Mouse (Mus musculus) bone marrow macrophage, adult 2 months (primary cell): ENCODE results near the gene 4933411K16Rik. TPM values are rescaled to one million over a fixed set of nuclear protein-coding genes. Genes with fewer than 3 reads are reported as not detected.
A peak's percentile ranks its signal among the peaks of the same experiment; 100 is the strongest.

ENCODE experiments used
- H3K27ac ChIP-seq: 2 replicates; pipeline ENCODE4 v1.5.1; 2012; ENCODE audit warnings: low read depth, low read length; ENCODE audit not compliant: insufficient read depth
- H3K4me1 ChIP-seq: 2 replicates; pipeline ENCODE4 v1.6.1; 2012; ENCODE audit warnings: low read length; ENCODE audit not compliant: control insufficient read depth, insufficient read depth
- H3K4me3 ChIP-seq: 2 replicates; pipeline ENCODE4 v1.5.1; 2012; ENCODE audit warnings: mild to moderate bottlenecking, low read length, moderate library complexity; ENCODE audit not compliant: insufficient read depth
- CTCF ChIP-seq: IDR thresholded peaks from 2 replicates; pipeline ENCODE4 v1.5.1; 2012; ENCODE audit warnings: low read depth, mild to moderate bottlenecking, low read length, moderate library complexity
- POLR2A ChIP-seq: IDR thresholded peaks from 2 replicates; pipeline ENCODE4 v1.6.1; 2012; ENCODE audit warnings: mild to moderate bottlenecking, low read depth, low read length, borderline replicate concordance
- polyA plus RNA-seq: library from polyadenylated mRNA; stranded (reverse); fragments of >200 nt; gene quantifications from 2 replicates; pipeline ENCODE4 v1.2.4, GENCODE M21; 2012; ENCODE audit not compliant: missing spikeins, insufficient read depth, insufficient read length

Gene 4933411K16Rik
- polyA plus RNA-seq, 1 experiment = 0.54 TPM

DNA sequence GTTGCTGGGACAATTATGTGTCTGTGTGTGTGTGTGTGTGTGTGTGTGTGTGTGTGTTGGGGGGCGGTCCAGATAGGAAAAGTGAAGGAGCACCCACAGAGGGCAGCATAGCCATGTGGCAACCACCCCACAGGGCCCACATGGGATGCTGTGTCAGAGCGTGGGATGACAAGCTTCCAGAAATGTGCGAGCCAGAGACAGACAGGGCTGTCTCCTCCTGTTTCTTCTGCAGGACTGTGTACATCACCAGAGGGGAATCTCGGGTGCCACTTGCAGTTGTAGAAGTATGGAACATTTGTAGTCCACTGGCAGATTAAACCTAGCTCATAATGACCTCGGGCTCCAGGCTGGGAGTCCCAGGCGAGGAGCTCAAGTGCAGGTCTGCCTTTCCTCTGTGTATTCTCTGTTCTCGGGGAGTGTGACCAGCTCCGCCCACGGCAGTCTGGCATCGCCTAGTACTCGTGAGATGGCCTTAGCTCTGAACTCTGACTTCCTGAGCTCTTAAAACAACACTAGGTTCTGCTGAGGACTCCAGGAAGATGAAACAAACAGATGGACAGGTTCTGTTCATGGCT, 17.1 kb upstream of the 4933411K16Rik start:
- H3K4me3 ChIP-seq = no peak overlapping the region
- no peak overlapping the region for H3K27ac ChIP-seq
- H3K4me1 ChIP-seq = peaks cover 12% of the 10 kb centered on the region
- no peak for TF ChIP-seq POLR2A
- no peak for TF ChIP-seq CTCF

DNA sequence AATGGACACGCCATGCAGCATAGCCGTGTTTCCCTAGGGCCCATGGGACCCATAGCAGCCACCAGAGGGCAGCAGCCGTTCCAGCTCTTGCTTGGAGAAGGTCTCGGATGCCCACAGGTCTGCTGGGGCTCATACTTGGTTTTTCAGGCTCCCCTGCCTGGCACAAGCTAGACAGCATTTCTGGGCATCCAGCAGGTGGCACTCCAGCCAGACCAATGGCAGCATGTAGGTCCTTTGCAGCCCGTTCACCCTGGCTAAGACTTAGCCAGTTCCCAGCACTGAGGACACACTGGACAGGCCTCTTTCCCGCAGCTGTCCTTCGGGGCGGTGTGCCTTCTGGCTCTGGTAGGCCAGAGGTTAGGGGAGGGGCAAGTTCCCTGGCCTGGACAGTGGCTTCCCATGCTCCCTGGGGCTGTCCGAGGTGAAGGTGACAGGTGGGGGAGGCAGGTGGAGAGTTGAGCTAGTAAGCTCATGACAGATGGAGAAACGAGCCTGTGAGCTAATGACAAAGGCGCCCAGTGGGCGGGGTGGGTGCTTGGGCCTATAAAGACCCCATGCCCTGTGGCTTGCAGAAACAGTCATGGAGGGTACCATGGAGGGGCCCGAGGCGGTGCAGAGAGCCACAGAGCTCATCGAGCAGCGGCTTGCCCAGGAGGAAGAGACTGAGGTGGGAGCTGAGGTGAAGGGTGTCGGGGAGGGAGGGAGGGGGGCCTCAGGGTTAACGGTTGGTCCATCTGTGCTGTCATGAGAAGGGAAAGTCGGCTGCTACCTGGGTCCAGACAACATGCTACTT, 16.4 kb upstream of the 4933411K16Rik start, which contains the start of gene Ankrd2:
TSS of gene Ankrd2 (plus strand) at position 545 of the 793 bp plus-strand sequence.
- TF ChIP-seq POLR2A = no peak
- TF ChIP-seq CTCF = peak; percentile 52; the same call in 1 of the 2 replicates
- H3K4me3 ChIP-seq = no peak within 1 kb of the TSS
- H3K27ac ChIP-seq = no peak within 1 kb of the TSS
- H3K4me1 ChIP-seq = peaks cover 12% of the 10 kb centered on the region

DNA sequence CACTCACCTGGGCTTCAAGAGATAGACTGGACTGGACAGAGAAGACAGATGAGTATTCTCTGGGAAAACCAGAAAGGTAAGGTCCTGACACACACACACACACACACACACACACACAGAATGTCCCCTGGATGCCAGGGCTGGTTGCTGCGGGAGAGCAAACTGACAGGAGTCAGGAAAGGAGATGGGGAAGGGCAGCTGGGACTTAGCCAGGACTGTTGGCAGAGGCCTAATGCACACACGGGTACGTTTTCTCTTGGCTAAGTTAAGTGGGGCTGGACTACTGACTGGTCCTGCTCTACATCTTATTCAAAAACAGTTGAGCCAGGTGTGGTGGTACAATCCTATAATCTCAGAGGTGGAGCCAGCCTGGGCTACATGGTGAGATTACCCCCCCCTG, 15.7 kb upstream of the 4933411K16Rik start:
- TF ChIP-seq POLR2A (no peak), CTCF (no peak)
- Histone ChIP-seq H3K4me3 (no peak overlapping the region), H3K4me1 (peaks cover 12% of the 10 kb centered on the region), H3K27ac (no peak overlapping the region)

DNA sequence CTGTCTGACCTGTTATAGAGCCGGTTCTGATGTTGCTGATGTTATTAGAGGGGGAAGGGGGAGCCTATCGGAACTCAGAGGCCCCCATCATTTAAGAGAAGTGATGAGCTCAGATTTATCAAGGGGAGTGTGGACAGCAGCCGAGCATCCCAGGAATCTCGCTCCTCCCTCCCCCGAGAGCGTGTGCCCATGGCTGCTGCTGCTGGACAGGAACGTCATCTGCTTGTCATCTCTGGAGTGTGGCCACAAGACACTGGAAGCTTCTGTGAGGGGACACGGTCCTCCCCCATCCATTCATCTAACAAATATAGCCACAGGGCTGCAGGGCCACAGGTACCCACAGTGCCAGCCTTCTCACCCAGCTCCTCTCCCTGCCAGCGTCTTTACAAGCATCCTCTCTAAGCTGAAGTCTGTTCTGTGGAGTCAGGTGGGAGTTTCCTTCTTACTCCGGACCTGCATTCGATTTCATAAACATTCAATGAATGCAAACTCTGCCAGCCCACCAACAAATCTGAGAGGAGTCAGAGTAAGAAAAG, 14.8 kb upstream of the 4933411K16Rik start:
- Histone ChIP-seq H3K27ac (no peak overlapping the region), H3K4me1 (peaks cover 12% of the 10 kb centered on the region), H3K4me3 (no peak overlapping the region)
- TF ChIP-seq CTCF (no peak), POLR2A (no peak)

DNA sequence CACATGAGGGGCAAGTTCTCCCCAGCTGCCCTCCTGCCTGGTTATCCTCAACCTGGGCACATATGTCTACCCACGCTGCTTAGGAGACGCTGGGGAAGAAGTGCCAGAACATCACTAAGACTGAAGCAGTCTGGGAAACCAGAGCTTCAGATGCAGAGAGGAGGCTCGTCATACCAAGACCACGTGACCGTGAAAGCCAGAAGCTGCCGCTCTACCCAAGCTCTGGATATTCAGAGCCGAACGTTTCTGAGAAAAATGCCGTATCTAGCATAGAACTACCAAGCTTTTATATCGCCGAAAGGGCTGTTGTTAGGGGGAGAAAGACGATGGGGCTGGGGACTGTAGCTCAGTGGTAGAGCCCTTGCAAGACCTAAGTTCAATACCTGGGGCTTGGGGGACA, 13.7 kb upstream of the 4933411K16Rik start:
- no peak for TF ChIP-seq POLR2A
- no peak for TF ChIP-seq CTCF

DNA sequence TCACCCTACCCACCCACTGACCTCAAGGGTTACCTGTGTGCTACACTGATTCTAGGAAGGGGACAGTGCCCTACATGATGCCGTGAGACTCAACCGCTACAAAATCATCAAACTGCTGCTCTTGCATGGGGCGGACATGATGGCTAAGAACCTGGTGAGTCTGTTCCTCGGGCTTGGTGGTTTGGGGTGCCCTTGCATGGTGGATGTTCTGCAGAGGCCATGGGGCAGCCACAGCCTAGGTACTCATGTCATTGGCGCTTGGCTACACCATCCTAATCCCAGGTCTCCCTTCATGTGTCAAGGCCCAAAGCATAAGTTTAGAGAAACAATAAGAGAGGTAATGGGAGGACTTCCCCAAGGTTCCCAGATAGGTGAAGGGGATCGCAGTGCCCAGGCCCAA, 8.1 kb upstream of the 4933411K16Rik start:
- Histone ChIP-seq H3K4me1 (no peaks in the 10 kb centered on the region), H3K27ac (no peak overlapping the region), H3K4me3 (no peak overlapping the region)
- TF ChIP-seq CTCF (no peak), POLR2A (no peak)

More for the DNA sequence above, 13.7 kb upstream of the 4933411K16Rik start:
- no peak overlapping the region for H3K27ac ChIP-seq
- H3K4me3 ChIP-seq = no peak overlapping the region
- H3K4me1 ChIP-seq = peaks cover 12% of the 10 kb centered on the region

DNA sequence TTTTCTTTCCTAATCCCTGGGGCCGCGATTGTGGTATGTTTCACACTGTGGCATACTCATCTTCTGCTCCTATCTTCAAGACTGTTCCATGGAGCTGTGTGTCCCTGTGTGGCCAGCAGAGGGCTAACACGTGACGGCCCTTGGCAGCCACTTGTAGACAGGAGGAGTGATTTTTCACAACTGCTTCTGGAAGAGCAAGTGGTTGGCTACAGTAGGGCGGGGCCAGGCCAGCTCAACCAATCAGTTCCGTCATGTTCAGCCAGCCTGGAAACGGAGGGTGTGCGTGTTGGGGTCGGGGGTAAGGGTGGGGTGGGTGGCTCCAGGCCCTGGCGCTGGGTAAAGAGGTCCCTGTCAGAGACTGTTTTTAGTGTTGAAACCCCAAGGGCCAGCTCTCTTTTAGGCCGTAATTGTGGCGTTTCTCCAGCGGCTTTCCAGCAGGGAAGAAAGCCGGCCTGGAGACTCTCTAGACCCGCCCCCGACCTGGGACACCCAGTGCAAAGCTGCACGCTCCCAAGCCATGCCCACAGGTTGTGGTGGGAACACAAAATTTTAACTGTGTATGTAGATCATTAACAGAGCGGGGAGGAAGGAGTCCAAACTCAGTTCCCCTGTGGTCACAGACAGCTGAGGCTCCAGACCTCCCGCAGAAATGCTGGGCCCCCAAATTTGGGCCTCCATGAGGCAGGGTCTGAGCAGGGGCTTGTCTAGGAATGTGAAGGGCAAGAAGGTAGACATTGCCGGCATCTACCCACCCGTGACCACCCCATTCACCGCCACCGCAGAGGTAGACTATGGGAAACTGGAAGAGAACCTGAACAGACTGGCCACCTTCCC, 6.6 kb upstream of the 4933411K16Rik start, which contains the start of gene Hoga1:
TSS of gene Hoga1 (plus strand) at position 342 of the 834 bp plus-strand sequence.
- Histone ChIP-seq H3K27ac (no peak within 1 kb of the TSS; the same call in 1 of the 2 replicates), H3K4me3 (peak within 1 kb of the TSS; percentile 47), H3K4me1 (no peaks in the 10 kb centered on the region)
- TF ChIP-seq CTCF (peak; percentile 36), POLR2A (no peak)

DNA sequence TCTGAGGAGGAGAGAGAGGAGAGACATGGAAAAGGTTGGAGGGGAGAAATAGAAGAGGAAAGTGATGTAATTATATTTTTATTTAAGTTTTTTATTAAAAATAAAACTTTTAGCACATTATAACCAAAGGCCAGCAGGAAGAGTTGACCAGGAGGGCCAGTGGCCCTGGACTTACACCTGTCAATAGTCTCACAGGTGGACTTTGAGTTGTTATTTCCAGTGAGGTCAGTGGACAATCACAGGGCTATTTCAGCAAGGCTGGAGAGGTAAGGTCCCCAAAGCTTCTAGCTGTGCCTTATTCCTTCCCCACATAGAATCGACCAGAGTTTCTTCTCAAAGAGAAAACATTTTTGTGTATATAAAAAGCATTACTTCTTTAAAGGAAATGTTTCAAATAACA, 1.8 kb upstream of the 4933411K16Rik start:
- Histone ChIP-seq H3K27ac (no peak overlapping the region), H3K4me3 (no peak overlapping the region), H3K4me1 (peaks cover 10% of the 10 kb centered on the region)
- TF ChIP-seq POLR2A = no peak
- TF ChIP-seq CTCF = no peak

DNA sequence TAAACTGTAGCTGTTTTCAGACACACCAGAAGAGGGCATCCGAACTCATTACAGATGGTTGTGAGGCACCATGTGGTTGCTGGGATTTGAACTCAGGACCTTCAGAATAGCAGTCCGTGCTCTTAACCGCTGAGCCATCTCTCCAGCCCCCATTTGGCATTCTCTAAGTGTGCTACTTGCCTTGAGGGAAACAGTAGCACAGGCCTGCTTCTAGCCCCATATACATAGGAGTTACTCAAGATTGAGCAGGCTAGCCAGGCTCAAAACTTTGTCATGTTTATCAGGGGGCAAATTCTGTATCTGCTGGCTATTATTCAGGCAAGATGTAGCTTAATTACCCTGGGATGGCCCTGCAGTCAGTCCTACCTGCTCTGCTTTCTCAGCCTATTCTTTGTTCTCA, 697 bp upstream of the 4933411K16Rik start:
- Histone ChIP-seq H3K4me1 (peaks cover 10% of the 10 kb centered on the region), H3K27ac (no peak overlapping the region), H3K4me3 (no peak overlapping the region)
- TF ChIP-seq POLR2A (no peak), CTCF (no peak)

DNA sequence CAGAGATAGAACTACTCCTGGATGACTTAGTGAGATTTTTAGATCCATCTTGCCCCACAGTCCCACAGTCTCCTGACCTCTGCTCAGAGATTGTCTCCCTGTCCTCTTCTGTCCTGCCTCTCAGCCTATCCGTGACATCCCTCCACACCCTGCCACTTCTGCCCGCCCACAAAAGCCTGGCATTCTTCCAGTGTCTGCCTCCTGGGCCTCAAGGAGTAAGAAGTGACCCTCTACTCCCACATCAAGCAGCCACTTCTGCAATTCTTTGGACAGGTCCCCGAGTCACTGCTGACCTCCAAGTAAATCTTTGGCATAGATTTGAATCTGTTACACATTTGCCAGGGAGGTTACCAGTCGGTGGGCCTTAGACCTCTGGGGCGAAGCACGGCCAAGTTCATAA, 2.2 kb downstream of the 4933411K16Rik start:
- Histone ChIP-seq H3K27ac (no peak overlapping the region), H3K4me3 (no peak overlapping the region), H3K4me1 (peaks cover 10% of the 10 kb centered on the region)
- TF ChIP-seq CTCF (no peak), POLR2A (no peak)
